Mouse (Mus musculus) retina, postnatal 1 day (tissue): ENCODE measurements around the gene Rin1.

Experiments
- DNase-seq: peaks from one replicate; pipeline ENCODE4 v3.0.0-alpha.2; 2012

Gene Rin1

GRCm38 (mm10) chr19:5095887-5096474 is 45.7 kb downstream of the Rin1 start:
- peak; percentile 40 for DNase-seq

GRCm38 (mm10) chr19:5097521-5098362 is 47.5 kb downstream of the Rin1 start:
- peak; percentile 51 for DNase-seq

GRCm38 (mm10) chr19:5098363-5099143 is 48.3 kb downstream of the Rin1 start, which contains the start of gene Cnih2:
Cnih2 (minus strand) TSS chr19:5098521.
- peak; percentile 79 for DNase-seq

GRCm38 (mm10) chr19:5106074-5106473 is 55.8 kb downstream of the Rin1 start:
- DNase-seq = no peak
